Mouse (Mus musculus) heart, adult 8-10 months (tissue): ENCODE measurements around the gene Dalrd3. TPM values are rescaled to one million over a fixed set of nuclear protein-coding genes. Genes with fewer than 3 reads are reported as not detected.
"Not testable (repeated sequence)": the region's sequence is repeated elsewhere in the genome, so short reads cannot be mapped to it uniquely, and the experiment has no call there.

Experiments used
- DNase-seq: peaks from one replicate; pipeline ENCODE4 v3.0.0; 2022; ENCODE audit warnings: low spot score
- total RNA-seq, 4 experiments: library from RNA; stranded (reverse); gene quantifications; 2 replicates each; pipeline ENCODE4 v1.2.4; 2022

Dalrd3 gene
- total RNA-seq, 4 experiments from 2014 or later, result 16.9 to 26.8 (median 24.1) TPM

GRCm38 (mm10) chr9:108572321-108572720 lies 2.6 kb downstream of the Dalrd3 start:
- no peak for DNase-seq

GRCm38 (mm10) chr9:108573774-108574690 lies 4.3 kb downstream of the Dalrd3 start:
- DNase-seq, result no peak

- DNase-seq, result no peak
These were observed 5.2 kb downstream of the Dalrd3 start for GRCm38 (mm10) chr9:108574921-108575320.

GRCm38 (mm10) chr9:108575321-108576297 lies 5.9 kb downstream of the Dalrd3 start:
- no peak for DNase-seq

GRCm38 (mm10) chr9:108577025-108577424 lies 7.3 kb downstream of the Dalrd3 start:
- no peak for DNase-seq

- DNase-seq, result peak; percentile 26
These were observed 8.4 kb downstream of the Dalrd3 start for GRCm38 (mm10) chr9:108577934-108578544.

- peak; percentile 85 for DNase-seq
These were observed 9.1 kb downstream of the Dalrd3 start, which contains the start of gene Wdr6 for GRCm38 (mm10) chr9:108578545-108579343. Wdr6 (minus strand) TSS chr9:108578739.

GRCm38 (mm10) chr9:108579344-108579690 lies 9.6 kb downstream of the Dalrd3 start:
- no peak for DNase-seq

- peak; percentile 67 for DNase-seq
These were observed 18.0 kb downstream of the Dalrd3 start for GRCm38 (mm10) chr9:108587571-108588180.

- no peak for DNase-seq
These were observed 19.5 kb downstream of the Dalrd3 start for GRCm38 (mm10) chr9:108589229-108589628.

GRCm38 (mm10) chr9:108591462-108591861 lies 21.8 kb downstream of the Dalrd3 start:
- no peak for DNase-seq

GRCm38 (mm10) chr9:108594354-108594753 lies 24.7 kb downstream of the Dalrd3 start:
- no peak for DNase-seq

- peak; percentile 43 for DNase-seq
These were observed 27.5 kb downstream of the Dalrd3 start, which contains the start of gene P4htm for GRCm38 (mm10) chr9:108596998-108597764. P4htm (minus strand) TSS chr9:108597667.

GRCm38 (mm10) chr9:108599021-108599566 lies 29.4 kb downstream of the Dalrd3 start:
- no peak for DNase-seq

- no peak for DNase-seq
These were observed 30.3 kb downstream of the Dalrd3 start for GRCm38 (mm10) chr9:108600011-108600410.

- DNase-seq, result no peak
These were observed 32.3 kb downstream of the Dalrd3 start for GRCm38 (mm10) chr9:108601986-108602385.

GRCm38 (mm10) chr9:108607929-108608328 lies 38.2 kb downstream of the Dalrd3 start:
- not testable (repeated sequence) for DNase-seq

GRCm38 (mm10) chr9:108608889-108609288 lies 39.2 kb downstream of the Dalrd3 start:
- DNase-seq, result no peak

- no peak for DNase-seq
These were observed 41.8 kb downstream of the Dalrd3 start for GRCm38 (mm10) chr9:108611488-108611887.
